Mouse (Mus musculus): Measurements from ENCODE around the gene Inca1.

DNA sequence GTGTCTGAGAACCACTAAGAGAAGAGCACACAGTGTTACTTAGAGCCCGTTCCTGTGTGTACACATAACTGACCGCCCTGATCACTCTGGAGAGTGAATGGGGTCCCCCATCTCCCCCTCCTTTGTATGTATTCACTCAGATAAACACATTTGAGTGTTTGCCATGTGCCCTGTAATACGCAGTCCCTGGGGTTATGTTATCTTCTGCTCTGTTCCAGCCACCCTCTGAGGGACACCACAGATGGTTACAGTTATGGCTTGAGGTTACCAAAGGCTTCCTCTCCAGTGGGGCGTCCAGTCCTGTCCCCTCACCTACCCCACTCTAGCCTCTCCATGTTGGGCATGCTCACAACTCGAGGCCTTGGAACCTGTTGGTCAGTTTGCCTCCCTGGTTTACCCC lies 27.4 kb upstream of the Inca1 start:
- TF ChIP-seq TAL1 (IDR thresholded peaks at IDR 0.05; ENCODE audit: low read length) (no peak), GATA1 (IDR thresholded peaks at IDR 0.05; ENCODE audit: low read length) (no peak)

All from erythroblast, embryonic 14.5 days (primary cell).